Mouse (Mus musculus) hindbrain, embryonic 14.5 days (tissue): ENCODE measurements around the gene Oas1g. TPM values are rescaled to one million over a fixed set of nuclear protein-coding genes. Genes with fewer than 3 reads are reported as not detected.
"Not testable (repeated sequence)": the region's sequence is repeated elsewhere in the genome, so short reads cannot be mapped to it uniquely, and the experiment has no call there.

Source experiments
- ATAC-seq: fragments of 200-750 bp; cut with Nextera tagmentation; 2 replicates; pipeline ENCODE4 v1.8.0; 2017; ENCODE audit warnings: moderate number of reproducible peaks, mild to moderate bottlenecking, moderate TSS enrichment, moderate library complexity; ENCODE audit not compliant: low FRiP score
- DNase-seq: peaks from one replicate; pipeline ENCODE4 v3.0.0-alpha.2; 2015; ENCODE audit warnings: low spot score
- H3K27ac ChIP-seq: fragments of 300-500 bp; sonication (generic); 2 replicates; pipeline ENCODE4 v1.5.1; 2014; ENCODE audit warnings: mild to moderate bottlenecking, moderate library complexity
- H3K27me3 ChIP-seq: fragments of 300-500 bp; sonication (generic); 2 replicates; pipeline ENCODE4 v1.6.1; 2014; ENCODE audit warnings: mild to moderate bottlenecking, low read length, mixed read lengths; ENCODE audit not compliant: control insufficient read depth, insufficient read depth
- H3K36me3 ChIP-seq: fragments of 300-500 bp; sonication (generic); replicated peaks from 2 replicates; pipeline ENCODE4 v1.6.1; 2014; ENCODE audit not compliant: control insufficient read depth, insufficient read depth
- H3K4me1 ChIP-seq: fragments of 300-500 bp; sonication (generic); replicated peaks from 2 replicates; pipeline ENCODE4 v1.6.1; 2014; ENCODE audit warnings: antibody characterized with exemption, low read length, mixed read lengths; ENCODE audit not compliant: control insufficient read depth, insufficient read depth
- H3K4me2 ChIP-seq: fragments of 300-500 bp; sonication (generic); replicated peaks from 2 replicates; pipeline ENCODE4 v1.6.1; 2014; ENCODE audit warnings: mild to moderate bottlenecking, moderate library complexity
- H3K4me3 ChIP-seq: fragments of 300-500 bp; sonication (generic); replicated peaks from 2 replicates; pipeline ENCODE4 v1.5.1; 2014; ENCODE audit warnings: mild to moderate bottlenecking, low read length
- H3K9ac ChIP-seq: fragments of 300-500 bp; sonication (generic); 2 replicates; pipeline ENCODE4 v1.6.1; 2014
- H3K9me3 ChIP-seq: fragments of 300-500 bp; sonication (generic); 2 replicates; pipeline ENCODE4 v1.6.1; 2016; ENCODE audit warnings: low read length; ENCODE audit not compliant: control insufficient read depth
- WGBS: fragments of 180-500 bp; shearing (Covaris S2); extraction: QIAGEN DNeasy Blood & Tissue Kit; methylation state at CpG from one replicate; pipeline ENCODE4 v1.1.7; 2014; 5-methylcytosine and 5-hydroxymethylcytosine counted together
- polyA plus RNA-seq: library from polyadenylated mRNA; unstranded; fragments of >200 nt; fragmentation: Nextera tagmentation; extraction: Ambion mirVana; gene quantifications from 2 replicates; pipeline ENCODE4 v1.2.1, GENCODE M21; 2014

Gene Oas1g
- polyA plus RNA-seq, 1 experiment from 2014 or later, result 0.19 TPM

DNA sequence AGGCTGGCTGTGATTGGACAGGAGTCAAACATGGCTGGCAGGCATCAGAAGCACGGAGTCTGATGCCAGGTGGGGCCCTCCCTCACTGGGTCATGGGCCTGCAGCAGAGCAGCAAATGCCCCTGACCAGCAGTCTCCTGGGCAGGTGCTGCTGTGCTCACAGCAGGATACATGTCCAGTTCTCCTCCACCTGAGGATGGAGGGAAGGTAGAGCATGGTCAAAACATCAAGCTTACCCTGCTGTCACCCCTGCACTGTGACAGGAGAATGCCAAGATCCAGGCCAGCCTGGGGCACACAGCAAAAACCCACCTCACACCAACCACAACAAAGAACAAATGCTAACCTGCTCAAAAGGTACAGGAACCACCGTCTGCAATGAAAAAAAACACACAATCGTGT, 10.6 kb downstream of the Oas1g start:
- H3K4me2 ChIP-seq, DNase-seq: not testable (repeated sequence)
- 61% methylated on average over 2 of the region's 3 CpGs for WGBS

GRCm38 (mm10) chr5:120871469-120871868, 15.9 kb downstream of the Oas1g start:
- no peak for ATAC-seq
- Histone ChIP-seq H3K36me3 (no peaks in the 10 kb centered on the region), H3K27me3 (no peaks in the 10 kb centered on the region), H3K27ac (no peak overlapping the region), H3K9me3 (no peaks in the 10 kb centered on the region), H3K9ac (no peak overlapping the region), H3K4me1 (no peaks in the 10 kb centered on the region), H3K4me2 (no peak overlapping the region), H3K4me3 (no peak overlapping the region)
- 60% methylated on average over 2 of the region's 2 CpGs for WGBS
- no peak for DNase-seq

More for the DNA sequence above, 10.6 kb downstream of the Oas1g start:
- H3K4me3 ChIP-seq, H3K4me1 ChIP-seq, H3K27me3 ChIP-seq, ATAC-seq, H3K27ac ChIP-seq, H3K9ac ChIP-seq, H3K36me3 ChIP-seq, H3K9me3 ChIP-seq: not testable (repeated sequence)

DNA sequence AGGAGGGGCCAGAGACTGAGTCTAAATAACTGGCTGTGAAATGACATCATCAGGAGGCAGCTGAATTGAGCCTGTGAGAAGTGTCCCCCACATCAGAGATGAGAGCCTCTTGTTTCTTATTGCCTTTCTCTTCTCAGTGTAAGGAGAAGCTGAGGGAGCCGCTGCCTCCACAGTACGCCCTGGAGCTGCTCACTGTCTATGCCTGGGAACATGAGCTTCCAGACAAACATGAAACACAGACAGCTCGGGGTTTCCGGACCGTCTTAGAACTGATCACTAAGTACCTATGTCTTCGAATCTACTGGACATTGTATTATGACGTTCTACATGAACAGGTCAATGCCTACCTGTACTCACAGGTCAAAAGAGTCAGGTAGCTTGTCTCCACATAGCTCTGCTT, 16.6 kb downstream of the Oas1g start:
- H3K9me3 ChIP-seq, result no peaks in the 10 kb centered on the region
- DNase-seq, result no peak
- 86% methylated on average over 7 of the region's 7 CpGs for WGBS
- H3K4me1 ChIP-seq, result no peaks in the 10 kb centered on the region
- H3K9ac ChIP-seq, result no peak overlapping the region
- H3K27ac ChIP-seq, result no peak overlapping the region
- H3K27me3 ChIP-seq, result no peaks in the 10 kb centered on the region
- no peaks in the 10 kb centered on the region for H3K36me3 ChIP-seq
- no peak overlapping the region for H3K4me3 ChIP-seq
- ATAC-seq, result no peak
- H3K4me2 ChIP-seq, result no peak overlapping the region

DNA sequence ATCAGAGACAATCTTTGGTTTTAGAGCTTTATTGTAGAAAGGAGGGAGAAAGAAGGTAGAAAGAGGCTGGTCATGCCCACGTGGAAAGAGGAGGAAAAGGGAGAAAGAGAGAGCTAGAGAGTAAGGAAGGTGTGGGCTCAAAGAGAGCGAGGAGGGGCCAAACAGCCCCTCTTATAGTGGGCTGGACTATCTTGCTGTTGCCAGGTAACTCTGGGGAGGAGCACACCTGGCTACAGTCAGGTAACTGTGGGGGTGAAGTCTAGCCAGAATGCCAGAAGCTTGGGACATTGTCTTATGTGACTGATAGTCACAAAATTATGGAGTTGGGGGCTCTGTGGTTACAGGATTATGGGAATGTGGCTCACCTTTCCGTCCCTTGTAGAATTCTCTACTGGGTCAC, 17.3 kb downstream of the Oas1g start:
- Histone ChIP-seq H3K27me3 (no peaks in the 10 kb centered on the region), H3K4me3 (no peak overlapping the region), H3K9ac (no peak overlapping the region), H3K9me3 (no peaks in the 10 kb centered on the region), H3K36me3 (no peaks in the 10 kb centered on the region), H3K4me1 (no peaks in the 10 kb centered on the region), H3K4me2 (no peak overlapping the region), H3K27ac (no peak overlapping the region)
- ATAC-seq (no peak), DNase-seq (no peak)
- WGBS, result 54% methylated on average over 3 of the region's 3 CpGs

DNA sequence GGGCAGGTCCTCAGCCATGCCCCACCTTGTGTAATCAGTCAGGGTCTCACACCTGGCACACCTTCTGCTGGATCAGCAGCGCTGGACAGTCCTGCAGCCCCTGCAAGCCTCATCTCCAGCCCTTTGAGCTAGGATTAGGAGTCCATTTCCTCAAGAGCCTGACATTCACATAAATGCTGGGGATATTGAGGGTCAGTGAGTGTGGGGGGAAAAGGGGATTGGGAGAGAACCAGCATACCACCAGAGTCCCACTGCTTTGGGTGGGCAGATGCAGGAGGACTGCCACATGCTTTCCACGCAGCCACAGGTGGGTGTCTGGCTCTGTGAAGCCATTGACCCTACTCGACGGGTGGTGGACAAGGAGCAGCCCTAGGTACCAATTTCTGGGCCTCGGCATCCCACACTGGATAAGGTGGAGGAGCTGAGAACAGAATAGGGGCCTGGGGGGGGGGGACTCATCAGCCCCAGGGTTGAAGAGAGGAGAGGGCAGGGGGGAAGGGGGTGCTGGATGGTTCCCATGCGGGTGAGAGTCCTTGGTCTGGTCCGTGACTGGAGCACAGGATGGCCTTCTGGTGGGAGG, 17.9 kb downstream of the Oas1g start:
- DNase-seq (no peak), ATAC-seq (no peak)
- H3K9me3 ChIP-seq, result no peaks in the 10 kb centered on the region
- H3K9ac ChIP-seq, result no peak overlapping the region
- H3K4me2 ChIP-seq, result no peak overlapping the region
- 82% methylated on average over 7 of the region's 7 CpGs for WGBS
- no peaks in the 10 kb centered on the region for H3K27me3 ChIP-seq
- H3K4me3 ChIP-seq, result no peak overlapping the region
- no peak overlapping the region for H3K27ac ChIP-seq
- H3K36me3 ChIP-seq, result no peaks in the 10 kb centered on the region
- H3K4me1 ChIP-seq, result no peaks in the 10 kb centered on the region

DNA sequence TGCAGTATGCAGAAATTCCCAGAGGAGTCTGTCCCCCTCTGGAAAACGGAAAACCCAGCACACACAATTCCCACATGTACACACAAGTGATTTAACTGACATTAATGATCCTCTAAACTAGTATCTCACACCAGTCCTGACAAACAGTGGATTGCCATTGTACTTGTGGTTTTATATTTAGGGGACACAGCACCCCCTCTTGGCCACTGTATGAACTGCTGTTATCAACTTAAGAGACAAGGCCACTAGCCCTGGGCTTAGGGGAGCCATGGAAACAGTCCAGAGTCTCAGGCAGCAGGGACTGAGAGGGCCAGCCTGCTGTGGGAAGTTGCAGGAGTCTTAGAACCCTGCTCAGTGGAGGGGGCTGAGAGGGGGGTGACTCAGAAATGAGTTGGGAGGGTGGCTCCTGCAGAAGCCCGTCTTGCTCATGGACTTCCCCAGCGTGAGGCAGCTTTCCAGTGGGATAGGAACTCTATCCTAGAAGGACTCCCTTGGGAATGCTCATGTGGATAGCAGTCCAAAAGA, 22.0 kb downstream of the Oas1g start:
- Histone ChIP-seq H3K9ac (no peak overlapping the region), H3K27me3 (no peaks in the 10 kb centered on the region), H3K9me3 (no peaks in the 10 kb centered on the region), H3K27ac (no peak overlapping the region), H3K4me1 (no peaks in the 10 kb centered on the region), H3K4me3 (no peak overlapping the region), H3K4me2 (no peak overlapping the region), H3K36me3 (no peaks in the 10 kb centered on the region)
- no peak for DNase-seq
- 66% methylated on average over 3 of the region's 3 CpGs for WGBS
- no peak for ATAC-seq

DNA sequence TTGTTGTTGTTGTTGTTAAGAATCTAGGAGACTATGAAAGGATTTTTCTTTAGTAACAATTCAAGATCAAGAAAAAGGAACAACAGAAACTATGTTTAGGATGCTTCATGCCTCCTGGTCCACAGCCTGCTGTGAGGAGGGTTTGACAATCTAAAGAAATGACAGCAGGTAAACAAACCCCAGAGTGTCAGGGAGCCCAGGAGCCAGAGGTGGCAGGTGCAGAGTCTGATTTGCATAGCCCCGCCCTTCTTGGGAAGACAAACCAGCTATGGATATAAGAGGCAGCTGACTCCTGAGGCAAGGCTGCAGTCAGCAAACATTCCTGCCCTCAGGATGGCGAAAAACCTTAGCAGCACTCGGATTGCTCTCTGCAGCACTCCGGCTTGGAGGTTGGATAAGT, 26.3 kb downstream of the Oas1g start, which contains the start of gene Oas1h:
Gene Oas1h, plus strand, starts transcription at position 301 of the 400 bp plus-strand sequence.
- 55% methylated on average over 4 of the region's 4 CpGs for WGBS
- ATAC-seq (no peak), DNase-seq (no peak)
- H3K27me3 ChIP-seq, result no peaks in the 10 kb centered on the region
- H3K36me3 ChIP-seq, result no peaks in the 10 kb centered on the region
- no peak within 1 kb of the TSS for H3K4me3 ChIP-seq
- H3K4me2 ChIP-seq, result no peak within 1 kb of the TSS
- H3K9ac ChIP-seq, result no peak within 1 kb of the TSS
- no peaks in the 10 kb centered on the region for H3K4me1 ChIP-seq
- H3K9me3 ChIP-seq, result no peaks in the 10 kb centered on the region
- H3K27ac ChIP-seq, result no peak within 1 kb of the TSS

DNA sequence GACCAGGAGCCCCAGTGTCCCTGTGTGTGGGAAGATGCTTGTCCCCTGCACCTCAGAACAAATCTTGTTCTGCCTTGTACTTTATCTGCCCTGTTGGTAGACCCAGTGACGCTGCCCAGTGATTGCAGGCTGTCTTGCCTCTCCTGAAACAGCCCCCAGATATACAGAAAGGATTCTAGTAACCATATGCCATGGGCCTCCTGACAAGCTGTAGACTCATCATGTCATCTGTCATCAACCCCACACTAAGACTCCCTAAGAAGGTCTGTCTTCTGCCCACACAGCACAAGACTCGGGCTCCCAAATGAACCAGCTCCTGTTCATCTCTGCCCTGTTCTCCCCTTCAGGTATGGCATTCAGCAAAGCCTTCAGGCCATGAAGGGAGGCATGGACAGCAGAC, 28.2 kb downstream of the Oas1g start:
- Histone ChIP-seq H3K9me3 (peaks cover 3% of the 10 kb centered on the region; the same call in 1 of the 2 replicates), H3K4me2 (no peak overlapping the region), H3K27ac (no peak overlapping the region), H3K4me1 (no peaks in the 10 kb centered on the region), H3K36me3 (no peaks in the 10 kb centered on the region), H3K9ac (no peak overlapping the region), H3K4me3 (no peak overlapping the region), H3K27me3 (no peaks in the 10 kb centered on the region)
- WGBS, result 83% methylated on average over 2 of the region's 2 CpGs
- DNase-seq (no peak), ATAC-seq (no peak)

GRCm38 (mm10) chr5:120849601-120850136, 37.7 kb downstream of the Oas1g start:
- DNase-seq (no peak), ATAC-seq (no peak)
- Histone ChIP-seq H3K36me3 (no peaks in the 10 kb centered on the region), H3K27me3 (no peaks in the 10 kb centered on the region), H3K4me2 (no peak overlapping the region), H3K9me3 (peaks cover 12% of the 10 kb centered on the region), H3K4me3 (no peak overlapping the region), H3K4me1 (no peaks in the 10 kb centered on the region), H3K27ac (no peak overlapping the region), H3K9ac (no peak overlapping the region)
- WGBS, result 62% methylated on average over 3 of the region's 3 CpGs
